Mouse (Mus musculus) heart, embryonic 11.5 days (tissue): ENCODE measurements at regions not wholly inside any gene's neighbourhood (a gene's known extent, or its start where the extent isn't known, plus 50 kb on each side); places are given as distances from the start of the nearest gene placed in this dataset.
"Not testable (repeated sequence)": the region's sequence is repeated elsewhere in the genome, so short reads cannot be mapped to it uniquely, and the experiment has no call there.

Source experiments
- ATAC-seq: fragments of 200-750 bp; cut with Nextera tagmentation; replicated peaks from 2 replicates; pipeline ENCODE4 v1.8.0; 2017; ENCODE audit warnings: moderate library complexity; ENCODE audit not compliant: insufficient number of reproducible peaks, low FRiP score, low TSS enrichment
- H3K27ac ChIP-seq: fragments of 300-500 bp; sonication (generic); 2 replicates; pipeline ENCODE4 v1.5.1; 2014; ENCODE audit warnings: mild to moderate bottlenecking, low read depth, low read length
- H3K27me3 ChIP-seq: fragments of 300-500 bp; sonication (generic); 2 replicates; pipeline ENCODE4 v1.6.1; 2014; ENCODE audit warnings: mild to moderate bottlenecking, low read length, mixed read lengths; ENCODE audit not compliant: control insufficient read depth, insufficient read depth
- H3K36me3 ChIP-seq: fragments of 300-500 bp; sonication (generic); 2 replicates; pipeline ENCODE4 v1.6.1; 2014; ENCODE audit warnings: mild to moderate bottlenecking, low read length, moderate library complexity, mixed read lengths; ENCODE audit not compliant: control insufficient read depth, insufficient read depth
- H3K4me1 ChIP-seq: fragments of 300-500 bp; sonication (generic); 2 replicates; pipeline ENCODE4 v1.6.1; 2014; ENCODE audit warnings: low read length; ENCODE audit not compliant: control insufficient read depth, insufficient read depth
- H3K4me2 ChIP-seq: fragments of 300-500 bp; sonication (generic); 2 replicates; pipeline ENCODE4 v1.6.1; 2014; ENCODE audit warnings: mild to moderate bottlenecking, moderate library complexity
- H3K4me3 ChIP-seq: fragments of 300-500 bp; sonication (generic); 2 replicates; pipeline ENCODE4 v1.5.1; 2014; ENCODE audit warnings: low read depth, low read length
- H3K9ac ChIP-seq: fragments of 300-500 bp; sonication (generic); 2 replicates; pipeline ENCODE4 v1.6.1; 2014; ENCODE audit warnings: mild to moderate bottlenecking, low read depth, low read length, moderate library complexity
- H3K9me3 ChIP-seq: fragments of 300-500 bp; sonication (generic); replicated peaks from 2 replicates; pipeline ENCODE4 v1.6.1; 2016; ENCODE audit warnings: low read length; ENCODE audit not compliant: control insufficient read depth
- WGBS: fragments of 180-500 bp; shearing (Covaris S2); extraction: QIAGEN DNeasy Blood & Tissue Kit; methylation state at CpG from one replicate; pipeline ENCODE4 v1.1.7; 2014; ENCODE audit not compliant: insufficient replicate concordance; 5-methylcytosine and 5-hydroxymethylcytosine counted together

DNA sequence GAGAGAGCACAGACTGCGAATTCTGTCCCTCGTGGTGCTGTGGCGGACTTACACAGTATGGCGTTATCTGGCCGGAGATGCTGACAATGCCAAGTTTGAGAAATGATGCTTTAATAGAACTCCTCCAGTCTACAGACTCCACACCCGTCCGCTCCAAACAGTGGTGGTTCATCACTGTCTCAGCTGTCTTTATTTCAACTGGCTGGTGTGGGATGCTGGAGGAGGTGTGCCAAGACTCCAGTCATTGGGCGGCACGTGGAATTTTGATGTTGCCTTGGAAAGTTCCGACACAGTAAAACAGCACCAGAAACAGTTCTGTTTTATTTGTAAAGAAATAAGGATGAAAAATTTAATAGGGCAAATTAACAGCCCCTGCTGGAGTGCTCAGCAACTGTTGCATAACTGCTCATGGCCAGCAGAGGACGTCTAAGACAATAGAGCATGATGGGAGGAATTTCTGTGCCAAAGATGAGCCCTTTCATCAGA is 141.8 kb upstream of the 1700025G04Rik start:
- 74% methylated on average over 11 of the region's 11 CpGs for WGBS
- Histone ChIP-seq H3K4me1 (no peaks in the 10 kb centered on the region), H3K4me3 (no peak overlapping the region), H3K9me3 (no peaks in the 10 kb centered on the region), H3K36me3 (no peaks in the 10 kb centered on the region), H3K27me3 (no peaks in the 10 kb centered on the region), H3K9ac (no peak overlapping the region), H3K4me2 (no peak overlapping the region), H3K27ac (no peak overlapping the region)
- no peak for ATAC-seq

DNA sequence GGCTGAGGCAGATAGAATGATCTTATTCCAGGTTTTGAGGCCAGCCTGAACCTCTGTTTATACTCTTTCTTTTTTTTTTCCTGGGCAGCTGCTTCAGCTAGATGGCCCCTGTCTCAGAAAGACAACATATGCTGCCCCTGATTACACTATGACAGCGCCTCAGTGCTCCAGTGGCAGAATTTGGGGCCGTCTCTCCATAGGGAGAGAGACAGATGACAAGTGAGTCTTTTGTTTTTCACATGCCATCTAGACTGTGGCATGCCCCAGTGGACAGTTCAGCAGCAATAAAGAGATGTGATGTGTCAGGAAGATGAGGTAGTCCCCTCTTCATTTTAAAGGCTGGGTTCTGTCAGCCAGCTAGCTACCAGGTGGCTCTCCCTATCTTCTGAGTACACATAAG is 139.8 kb upstream of the 1700025G04Rik start:
- no peak overlapping the region for H3K27ac ChIP-seq
- no peaks in the 10 kb centered on the region for H3K36me3 ChIP-seq
- ATAC-seq, result no peak
- WGBS, result 71% methylated on average over 2 of the region's 2 CpGs
- no peak overlapping the region for H3K4me3 ChIP-seq
- H3K27me3 ChIP-seq, result no peaks in the 10 kb centered on the region
- H3K4me2 ChIP-seq, result no peak overlapping the region
- no peaks in the 10 kb centered on the region for H3K9me3 ChIP-seq
- no peak overlapping the region; the same call in 1 of the 2 replicates for H3K9ac ChIP-seq
- H3K4me1 ChIP-seq, result no peaks in the 10 kb centered on the region

DNA sequence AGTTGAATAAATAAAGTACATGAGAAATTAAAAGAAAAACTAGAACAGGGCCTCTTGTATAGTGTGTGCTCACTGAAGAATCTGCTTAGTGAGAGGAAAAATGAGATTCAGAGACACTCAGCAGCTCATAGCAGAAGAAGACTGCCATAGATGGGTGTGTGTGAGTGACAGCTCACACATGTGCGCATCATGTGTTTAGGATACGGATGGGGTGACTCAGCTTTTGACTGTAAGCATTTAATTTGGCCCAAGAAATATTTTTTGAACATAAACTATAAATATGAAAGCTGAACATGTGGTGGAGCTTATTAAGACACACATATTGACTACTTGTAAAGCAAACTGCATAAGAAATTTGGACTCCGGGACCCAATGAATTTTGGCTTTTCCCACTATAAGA is 136.1 kb upstream of the 1700025G04Rik start:
- 91% methylated on average over 3 of the region's 3 CpGs for WGBS
- H3K4me1 ChIP-seq, result no peaks in the 10 kb centered on the region
- no peak for ATAC-seq

DNA sequence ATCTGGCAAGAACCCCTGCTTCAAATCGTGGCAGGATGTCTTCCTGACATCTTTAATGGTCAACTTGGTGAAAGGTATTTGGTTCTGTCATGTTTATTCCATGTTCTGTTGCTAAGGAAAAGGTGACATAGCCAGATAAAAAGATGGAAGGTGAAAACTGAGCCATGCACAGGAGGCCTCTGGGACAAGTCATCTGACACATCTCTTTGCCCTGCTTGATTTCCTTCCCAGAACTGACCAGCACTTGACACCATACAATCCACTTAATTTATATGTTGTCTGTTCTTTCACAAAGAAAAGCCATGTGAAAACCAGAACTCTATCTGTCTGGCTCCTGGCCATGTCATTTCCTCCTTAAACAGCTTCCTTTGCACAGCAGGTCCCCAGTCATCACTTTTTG is 133.7 kb upstream of the 1700025G04Rik start:
- H3K4me3 ChIP-seq, result no peak overlapping the region
- 24% methylated on average over 1 of the region's 1 CpGs for WGBS
- H3K9me3 ChIP-seq, result no peaks in the 10 kb centered on the region
- H3K9ac ChIP-seq, result no peak overlapping the region
- H3K36me3 ChIP-seq, result no peaks in the 10 kb centered on the region
- H3K27ac ChIP-seq, result 0 out of 2 replicates have a peak overlapping the region, but pooled peaks have one; percentile 2
- H3K4me2 ChIP-seq, result no peak overlapping the region
- no peaks in the 10 kb centered on the region for H3K4me1 ChIP-seq
- no peak for ATAC-seq
- H3K27me3 ChIP-seq, result 0 out of 2 replicates have a peak, but pooled peaks cover 2% of the 10 kb centered on the region

More for the DNA sequence above, 136.1 kb upstream of the 1700025G04Rik start:
- Histone ChIP-seq H3K27me3 (no peaks in the 10 kb centered on the region), H3K27ac (no peak overlapping the region), H3K4me2 (no peak overlapping the region), H3K36me3 (no peaks in the 10 kb centered on the region), H3K4me3 (no peak overlapping the region), H3K9me3 (no peaks in the 10 kb centered on the region), H3K9ac (no peak overlapping the region)

DNA sequence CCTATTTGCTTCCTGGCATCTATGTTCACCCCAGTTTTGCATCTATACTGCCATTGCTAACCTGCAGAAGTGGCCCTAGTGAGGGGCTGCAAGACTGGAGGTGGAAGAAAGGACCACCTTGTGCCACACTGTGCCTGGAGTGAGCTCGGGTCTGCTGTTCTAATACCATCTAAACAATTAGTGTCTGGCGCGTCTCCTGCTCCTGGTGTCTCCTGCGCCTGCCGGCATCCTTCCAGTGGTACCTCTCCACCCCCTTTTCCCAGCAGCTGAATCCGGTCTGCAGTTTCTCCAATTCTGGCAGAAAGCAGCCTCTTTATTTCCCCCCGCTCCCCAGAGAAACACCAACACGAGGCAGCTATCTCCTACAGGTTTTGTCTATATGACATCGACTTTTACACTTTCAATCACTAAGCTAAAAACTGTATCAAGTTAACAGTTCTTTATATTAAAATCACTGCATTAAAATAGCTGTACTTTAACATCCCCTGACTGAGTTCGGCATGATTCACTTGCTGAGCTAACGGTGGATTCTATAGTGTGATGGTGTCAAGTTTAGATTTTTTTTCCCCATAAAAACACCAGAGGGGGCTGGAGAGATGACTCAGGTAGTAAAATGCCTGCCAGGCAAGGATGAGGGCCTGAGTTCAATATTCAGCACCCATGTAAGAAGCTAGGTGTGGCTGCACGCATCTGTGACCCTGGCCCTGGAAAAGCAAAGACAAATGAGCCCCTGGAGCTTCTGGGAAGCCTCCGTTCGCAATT is 131.1 kb upstream of the 1700025G04Rik start:
- H3K4me1 ChIP-seq, result no peaks in the 10 kb centered on the region
- 79% methylated on average over 14 of the region's 14 CpGs for WGBS
- no peak overlapping the region for H3K4me2 ChIP-seq
- no peaks in the 10 kb centered on the region for H3K9me3 ChIP-seq
- no peak for ATAC-seq
- no peak overlapping the region for H3K27ac ChIP-seq
- H3K4me3 ChIP-seq, result no peak overlapping the region
- H3K27me3 ChIP-seq, result 0 out of 2 replicates have a peak, but pooled peaks cover 2% of the 10 kb centered on the region
- no peaks in the 10 kb centered on the region for H3K36me3 ChIP-seq
- H3K9ac ChIP-seq, result no peak overlapping the region

DNA sequence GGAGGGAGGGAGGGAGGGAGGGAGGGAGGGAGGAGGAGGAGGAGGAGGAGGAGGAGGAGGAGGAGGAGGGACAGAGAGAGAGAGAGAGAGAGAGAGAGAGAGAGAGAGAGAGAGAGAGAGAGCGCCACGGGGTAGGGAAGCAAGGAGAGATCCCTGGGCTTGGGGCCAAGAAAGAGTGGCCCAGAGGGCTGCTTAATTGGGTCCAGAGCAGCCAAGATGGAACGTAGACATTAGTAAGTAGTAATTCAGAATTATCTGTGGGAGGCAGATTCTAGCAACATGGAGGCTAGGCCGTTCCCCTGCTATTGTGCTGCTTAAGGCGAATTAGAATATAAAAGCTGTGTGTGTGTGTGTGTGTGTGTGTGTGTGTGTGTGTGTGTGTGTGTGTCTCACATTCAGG is 129.8 kb upstream of the 1700025G04Rik start:
- not testable (repeated sequence) for H3K9me3 ChIP-seq, H3K4me2 ChIP-seq, H3K27ac ChIP-seq, H3K4me3 ChIP-seq, H3K4me1 ChIP-seq, H3K36me3 ChIP-seq, ATAC-seq, H3K9ac ChIP-seq, H3K27me3 ChIP-seq
- WGBS, result 73% methylated on average over 5 of the region's 5 CpGs

DNA sequence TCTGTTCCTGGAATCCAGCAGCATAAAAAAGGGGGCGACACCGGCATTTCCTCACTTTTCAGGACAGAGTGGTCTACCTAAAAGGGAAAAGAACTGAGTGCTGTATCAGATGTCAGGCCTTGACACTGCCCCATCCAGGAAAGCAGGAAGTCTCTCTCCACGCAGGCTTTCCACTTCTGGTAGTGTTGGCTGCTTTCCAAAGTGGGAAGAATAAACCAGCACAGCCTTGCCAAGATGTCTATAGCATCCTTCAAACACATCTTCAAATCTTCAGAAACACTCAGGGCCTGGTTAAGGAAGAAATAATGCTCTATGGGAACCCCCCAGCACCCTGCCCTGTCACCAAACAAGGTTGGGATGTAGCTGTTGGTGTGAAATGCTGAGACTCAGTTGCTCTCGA is 127.5 kb upstream of the 1700025G04Rik start:
- Histone ChIP-seq H3K36me3 (no peaks in the 10 kb centered on the region), H3K9me3 (no peaks in the 10 kb centered on the region)
- ATAC-seq, result no peak

DNA sequence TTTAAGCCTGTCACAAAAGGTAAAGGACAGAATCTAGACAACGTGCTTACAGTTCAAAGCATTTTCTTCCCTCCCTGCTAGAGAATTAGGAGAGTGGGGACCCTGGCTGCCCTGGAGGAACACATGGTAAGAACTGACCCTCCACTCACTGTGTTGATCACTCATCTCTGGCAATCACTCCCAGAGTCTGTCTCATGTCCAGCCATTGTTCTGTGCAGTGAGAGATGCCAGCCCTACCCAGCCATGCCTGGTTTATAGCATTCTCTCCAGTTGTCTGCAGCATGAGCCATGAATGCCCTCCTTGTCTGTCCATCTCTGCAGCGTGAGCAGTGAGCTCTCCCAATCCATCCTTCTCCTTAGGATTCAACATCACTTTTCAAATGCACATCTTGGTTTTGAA is 124.5 kb upstream of the 1700025G04Rik start:
- no peaks in the 10 kb centered on the region for H3K36me3 ChIP-seq
- H3K4me2 ChIP-seq, result no peak overlapping the region
- no peak overlapping the region for H3K27ac ChIP-seq
- WGBS, result 68% methylated on average over 2 of the region's 2 CpGs
- no peaks in the 10 kb centered on the region for H3K4me1 ChIP-seq
- no peaks in the 10 kb centered on the region for H3K9me3 ChIP-seq
- ATAC-seq, result no peak
- no peak overlapping the region for H3K4me3 ChIP-seq
- 0 out of 2 replicates have a peak, but pooled peaks cover 2% of the 10 kb centered on the region for H3K27me3 ChIP-seq
- H3K9ac ChIP-seq, result no peak overlapping the region

More for the DNA sequence above, 127.5 kb upstream of the 1700025G04Rik start:
- H3K4me1 ChIP-seq, result no peaks in the 10 kb centered on the region
- no peak overlapping the region for H3K4me2 ChIP-seq
- no peak overlapping the region for H3K9ac ChIP-seq
- 49% methylated on average over 4 of the region's 4 CpGs for WGBS
- H3K4me3 ChIP-seq, result no peak overlapping the region
- H3K27me3 ChIP-seq, result 0 out of 2 replicates have a peak, but pooled peaks cover 2% of the 10 kb centered on the region
- no peak overlapping the region for H3K27ac ChIP-seq

DNA sequence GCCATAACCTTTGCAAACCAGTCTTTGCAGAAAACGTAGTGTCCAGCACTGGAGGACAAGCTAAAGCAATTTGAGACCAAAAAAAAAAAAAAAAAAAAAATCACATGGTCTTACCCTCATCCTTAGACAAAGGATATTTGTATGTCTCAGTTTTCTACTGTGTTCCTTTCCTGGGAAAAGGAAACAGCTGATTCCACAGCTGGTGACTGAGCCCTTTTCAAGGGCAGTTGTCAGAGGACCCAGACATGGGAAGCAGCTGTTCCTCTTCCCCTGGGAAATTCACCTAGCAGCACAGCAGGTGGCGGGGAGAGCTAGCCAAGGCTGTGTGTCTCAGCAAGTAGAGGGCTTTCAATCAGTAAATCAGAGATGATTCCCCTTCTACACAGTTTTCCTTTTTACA is 113.3 kb upstream of the 1700025G04Rik start:
- WGBS, result 55% methylated on average over 2 of the region's 2 CpGs
- Histone ChIP-seq H3K4me2 (no peak overlapping the region), H3K27me3 (no peaks in the 10 kb centered on the region), H3K4me1 (no peaks in the 10 kb centered on the region), H3K36me3 (no peaks in the 10 kb centered on the region), H3K9ac (no peak overlapping the region), H3K9me3 (no peaks in the 10 kb centered on the region), H3K4me3 (no peak overlapping the region), H3K27ac (no peak overlapping the region)
- ATAC-seq, result no peak
